Mouse (Mus musculus) forelimb bud, embryonic 11.5 days (tissue): ENCODE measurements at regions not wholly inside any gene's neighbourhood (a gene's known extent, or its start where the extent isn't known, plus 50 kb on each side); places are given as distances from the start of the nearest gene placed in this dataset.
A peak's percentile ranks its signal among the peaks of the same experiment; 100 is the strongest.

Source experiments
- DNase-seq: peaks from one replicate; pipeline ENCODE4 v3.0.0-alpha.2; 2012; ENCODE audit warnings: low read depth, low spot score

DNA sequence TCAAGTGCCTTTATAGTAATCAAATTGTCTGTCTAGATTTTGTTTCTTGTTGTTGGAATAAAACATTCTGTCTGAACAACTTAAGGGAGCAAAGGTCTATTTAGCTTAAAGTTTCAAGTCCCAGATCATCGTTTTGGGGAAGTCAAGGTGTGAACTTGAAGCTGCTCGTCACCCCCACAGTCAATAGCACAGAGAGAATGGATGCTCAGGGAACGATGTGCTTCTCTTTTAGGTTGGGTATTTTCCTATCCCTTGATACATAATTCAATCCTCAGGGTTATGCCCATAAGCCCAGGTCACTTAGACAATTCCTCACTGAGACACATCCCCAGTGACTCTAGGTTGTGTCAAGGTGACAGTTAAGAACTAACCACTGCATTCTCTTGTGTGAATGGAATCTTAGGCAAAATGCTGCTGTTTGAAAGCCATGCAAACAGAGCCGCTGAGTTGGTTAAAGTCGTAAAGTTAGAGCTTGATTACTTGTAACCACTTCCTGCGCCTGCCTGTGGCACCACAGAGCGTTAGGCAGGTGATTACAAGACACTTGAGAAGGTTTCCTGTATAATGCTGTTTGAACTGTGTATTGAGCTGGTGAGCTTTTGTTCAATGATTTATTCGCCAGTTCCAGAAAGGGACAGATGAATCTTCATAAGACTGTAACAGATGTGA lies 170.2 kb downstream of the Btg1 start:
- DNase-seq = peak; percentile 32

DNA sequence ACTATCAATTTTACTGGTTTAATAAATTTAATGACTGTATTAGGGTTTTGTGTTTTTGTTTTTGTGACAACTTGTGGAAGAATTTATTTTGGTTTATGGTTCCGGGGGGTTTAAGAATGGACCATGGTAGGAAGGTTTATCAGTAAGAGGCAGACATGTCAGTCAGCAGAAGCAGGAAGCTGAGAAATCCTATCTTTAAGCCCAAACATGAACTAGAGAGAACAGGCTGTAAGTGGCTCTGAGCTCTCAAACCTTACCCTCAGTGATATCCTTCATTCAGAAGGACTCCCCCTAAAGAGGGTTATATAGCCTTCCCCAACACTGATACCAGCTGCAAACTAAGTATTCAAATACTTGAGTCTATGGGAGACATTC lies 170.8 kb downstream of the Btg1 start:
- no peak for DNase-seq

DNA sequence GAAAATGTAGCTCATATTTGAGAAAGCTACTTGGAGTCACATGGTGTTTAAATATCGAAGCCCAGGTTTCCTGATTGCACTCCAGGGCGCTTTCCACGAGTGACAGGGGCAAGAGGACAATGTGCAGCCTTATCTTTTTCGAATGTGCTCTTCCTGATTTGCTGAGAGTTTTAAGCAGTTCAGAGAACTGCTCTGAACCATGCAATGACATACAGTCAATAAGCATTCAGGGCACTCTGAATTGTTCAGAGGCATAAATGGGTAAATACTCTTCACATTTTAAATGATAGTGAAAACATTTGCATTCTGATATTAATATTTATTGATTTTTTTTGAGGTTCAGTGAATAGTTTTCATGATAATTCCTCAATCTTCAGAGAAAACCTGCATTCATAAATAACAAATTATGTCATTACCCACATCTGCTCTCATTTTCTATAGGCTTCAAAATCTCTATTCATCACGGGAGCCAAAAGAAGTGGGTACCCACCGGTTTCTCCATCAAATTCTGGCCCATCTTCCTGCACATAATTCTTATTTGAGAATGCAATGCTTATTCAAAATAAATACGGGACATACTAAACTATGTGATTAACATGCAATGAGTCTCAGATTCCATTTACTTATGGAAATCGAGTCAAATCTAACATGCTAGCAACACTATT lies 171.7 kb downstream of the Btg1 start:
- no peak for DNase-seq

DNA sequence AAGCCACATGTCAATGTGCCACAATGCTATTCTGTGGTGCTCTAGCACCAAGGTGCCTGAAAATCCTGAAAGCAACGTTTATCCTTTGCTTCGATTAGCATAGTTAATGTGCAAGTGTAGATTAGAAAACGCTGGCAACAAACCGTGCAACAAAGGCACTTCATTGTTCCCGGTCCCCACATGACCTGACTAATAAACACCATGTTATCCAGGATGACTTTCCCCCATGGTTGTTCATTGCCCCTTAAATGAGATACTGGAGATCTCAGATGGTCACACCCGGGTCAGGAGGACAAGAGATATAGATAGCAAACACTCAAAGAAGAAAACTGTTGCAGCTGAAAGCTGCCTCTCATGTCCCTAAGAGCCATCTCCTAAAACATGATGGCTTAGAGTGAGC lies 180.3 kb downstream of the Btg1 start:
- DNase-seq = no peak

DNA sequence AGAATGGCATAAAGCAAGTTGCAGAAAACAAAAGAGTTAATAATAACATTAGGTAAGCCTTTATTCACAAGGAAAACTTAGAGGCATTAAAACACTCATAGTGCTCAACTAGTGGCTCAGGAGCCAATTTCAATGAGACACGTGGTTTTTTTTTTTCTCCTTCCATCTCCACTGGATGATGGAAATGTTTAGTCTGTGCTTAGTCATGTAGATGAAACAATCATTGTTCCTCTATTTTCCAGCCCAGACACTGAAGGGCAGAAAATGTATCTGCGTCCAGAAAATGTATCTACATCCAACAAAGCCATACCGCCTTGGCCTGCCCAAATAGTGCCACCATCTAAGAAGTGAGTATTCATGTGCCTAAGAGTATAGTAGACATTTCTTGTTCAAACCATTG lies 184.0 kb downstream of the Btg1 start:
- no peak for DNase-seq

DNA sequence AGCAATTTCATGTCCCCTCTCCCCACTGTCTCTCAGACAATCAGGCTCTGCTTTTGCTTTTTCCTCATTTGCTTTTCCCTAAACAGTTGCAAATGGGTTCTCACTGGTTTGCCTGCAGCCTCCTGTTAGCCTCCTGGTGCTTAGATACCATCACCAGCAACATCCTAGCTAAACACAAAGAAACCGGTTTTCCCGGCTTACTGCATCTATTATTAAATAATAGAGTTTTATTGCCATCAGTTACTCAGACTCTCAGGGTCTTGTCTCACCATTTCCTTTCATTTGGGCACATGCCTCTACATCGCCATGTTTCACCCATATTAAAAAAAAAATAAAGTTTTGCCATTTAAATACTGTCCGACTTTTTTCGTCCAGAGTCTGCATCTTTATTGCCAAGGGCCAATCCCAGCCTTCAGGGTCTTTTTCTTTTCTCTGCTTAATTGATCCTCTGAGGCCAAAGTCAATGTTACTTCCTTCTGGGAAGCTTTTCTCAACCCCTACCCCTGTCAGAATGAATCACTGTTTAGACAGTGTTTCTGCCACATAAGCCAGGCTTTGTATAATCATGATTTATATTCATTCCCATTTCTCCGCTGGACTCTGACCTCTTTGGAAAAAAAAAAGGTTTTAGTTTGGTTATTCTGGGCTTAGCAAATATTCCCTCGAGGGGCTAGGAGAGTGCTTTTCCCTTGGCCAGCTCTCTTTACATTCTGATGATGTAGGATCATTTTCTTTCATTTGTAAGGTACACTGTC lies 187.4 kb downstream of the Btg1 start:
- DNase-seq = no peak

DNA sequence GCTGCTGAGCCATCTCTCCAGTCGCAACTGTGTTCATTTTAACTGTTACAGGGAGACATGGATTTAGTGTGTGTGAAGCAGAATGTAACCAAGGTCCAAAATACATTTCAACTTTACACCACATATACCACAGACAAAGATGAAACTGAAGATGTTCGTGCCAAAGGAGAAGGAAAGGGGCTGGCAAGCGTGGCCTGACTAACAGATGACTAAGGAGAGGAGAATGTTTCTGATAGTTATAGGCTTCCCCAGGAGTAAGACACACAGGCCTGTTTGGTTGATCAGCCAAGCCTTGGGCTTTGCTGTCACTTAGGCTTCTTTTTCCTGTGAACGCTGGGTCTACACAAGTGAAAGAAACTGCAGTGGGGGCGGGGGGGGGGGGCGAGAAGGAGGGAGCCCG lies 189.8 kb downstream of the Btg1 start:
- no peak for DNase-seq

DNA sequence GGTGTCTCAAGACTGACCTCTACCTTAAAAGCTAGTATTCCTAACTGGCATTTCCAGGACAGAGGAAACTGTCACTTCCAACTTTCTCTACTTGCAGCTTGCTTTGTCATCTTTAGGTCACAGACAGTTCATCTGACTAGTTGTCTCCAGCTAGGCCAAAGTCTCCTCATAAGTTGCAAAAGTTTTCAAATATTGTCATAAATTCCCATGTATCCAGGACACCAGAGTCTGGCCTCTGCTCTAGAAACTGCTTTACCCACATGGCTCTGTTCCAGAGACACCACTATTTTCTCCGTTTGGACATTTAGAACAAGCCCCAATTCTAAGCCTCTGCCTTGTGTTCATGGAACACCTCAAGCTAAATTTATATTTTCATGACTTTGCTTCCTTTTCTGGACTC lies 205.0 kb downstream of the Btg1 start:
- no peak for DNase-seq

DNA sequence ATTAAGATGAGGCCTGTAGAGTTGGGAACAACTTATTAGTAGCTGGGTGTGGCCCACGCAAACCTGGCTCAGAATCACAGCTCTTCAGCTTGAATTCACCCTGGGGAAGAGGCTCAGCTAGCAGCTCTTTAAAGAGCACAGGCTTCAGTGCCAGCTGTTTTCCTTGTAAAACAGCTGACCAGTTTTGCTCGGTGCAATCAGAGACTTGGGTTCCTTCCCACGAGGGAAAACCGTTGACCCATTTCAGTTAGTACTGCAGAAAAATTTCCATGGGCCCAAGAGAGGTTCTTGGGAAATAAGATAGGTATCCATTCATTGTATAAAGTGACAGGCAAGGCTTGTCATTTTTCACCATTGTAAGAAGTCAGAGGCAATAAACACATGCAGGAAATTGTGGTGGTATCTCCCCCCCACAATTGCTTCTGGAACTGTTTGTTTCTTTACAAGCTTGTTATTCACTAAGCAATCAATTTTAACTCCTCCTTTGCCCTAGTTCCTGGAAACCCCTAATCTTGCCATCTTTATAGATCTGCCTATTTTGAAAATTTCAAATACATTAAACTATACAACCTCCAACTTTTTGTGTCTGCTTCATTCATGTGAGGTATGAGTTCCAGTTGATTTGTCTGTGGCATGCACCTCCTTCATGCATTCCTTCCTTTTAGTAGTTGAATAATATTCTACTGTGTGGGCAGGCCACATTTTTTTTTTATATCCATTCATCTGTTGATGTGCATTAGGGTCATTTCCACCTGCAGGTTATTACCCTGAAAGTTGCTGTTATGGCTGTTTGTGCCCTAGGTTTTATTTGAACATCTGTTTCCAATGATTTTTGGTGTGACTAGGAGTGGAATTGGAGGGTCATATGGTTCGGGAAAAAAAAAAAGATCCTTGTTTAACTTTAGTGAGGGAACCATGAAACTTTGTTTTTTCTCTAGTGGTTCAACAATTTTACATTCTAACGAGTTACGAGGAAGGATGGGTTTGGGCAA lies 205.8 kb downstream of the Btg1 start:
- peak; percentile 70 for DNase-seq

DNA sequence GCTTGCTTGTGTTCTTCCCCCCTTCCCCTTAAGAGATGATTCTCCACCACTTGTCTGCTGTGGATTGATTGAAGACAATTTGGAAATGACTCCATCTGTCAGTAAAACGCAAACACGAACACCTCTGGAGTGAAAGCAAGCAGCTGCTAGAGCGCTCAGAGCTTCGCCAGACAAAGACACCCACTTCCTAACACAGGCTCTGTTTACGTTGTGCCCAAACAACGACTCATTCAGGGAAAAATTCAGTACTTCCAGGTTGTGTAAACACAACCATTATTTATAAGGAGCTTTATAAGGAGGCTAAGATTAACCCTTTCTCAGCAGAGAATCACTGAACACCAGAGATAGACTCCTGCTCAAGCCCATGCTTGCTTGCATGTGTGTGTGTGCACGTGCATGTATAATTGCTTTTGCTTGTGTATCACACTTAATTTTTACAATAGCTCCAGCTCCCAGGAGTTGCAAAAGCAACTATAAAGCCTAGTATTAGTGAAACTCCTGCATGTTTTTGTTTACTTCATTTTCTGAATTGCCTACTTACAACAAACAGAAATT lies 209.5 kb downstream of the Btg1 start:
- peak; percentile 61 for DNase-seq

DNA sequence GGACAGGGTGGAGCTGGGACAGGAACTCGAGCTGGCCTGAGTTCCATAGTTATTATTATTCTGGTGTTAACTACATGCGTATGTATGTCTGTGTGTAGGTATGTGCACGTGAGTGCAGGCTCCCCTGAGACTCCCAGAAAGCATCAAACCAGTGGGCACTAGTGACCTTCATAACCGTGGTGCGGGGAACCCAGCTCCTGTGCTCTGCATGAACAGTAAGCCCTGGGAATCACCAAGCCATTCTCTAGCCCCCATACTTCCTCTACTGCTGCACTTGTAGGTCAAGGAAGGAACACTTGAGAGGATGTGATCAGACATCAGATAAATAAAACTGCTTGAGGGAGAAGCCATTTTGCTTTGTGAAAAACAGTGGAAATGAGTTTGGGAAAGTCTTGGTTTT lies 211.2 kb downstream of the Btg1 start:
- DNase-seq = no peak

DNA sequence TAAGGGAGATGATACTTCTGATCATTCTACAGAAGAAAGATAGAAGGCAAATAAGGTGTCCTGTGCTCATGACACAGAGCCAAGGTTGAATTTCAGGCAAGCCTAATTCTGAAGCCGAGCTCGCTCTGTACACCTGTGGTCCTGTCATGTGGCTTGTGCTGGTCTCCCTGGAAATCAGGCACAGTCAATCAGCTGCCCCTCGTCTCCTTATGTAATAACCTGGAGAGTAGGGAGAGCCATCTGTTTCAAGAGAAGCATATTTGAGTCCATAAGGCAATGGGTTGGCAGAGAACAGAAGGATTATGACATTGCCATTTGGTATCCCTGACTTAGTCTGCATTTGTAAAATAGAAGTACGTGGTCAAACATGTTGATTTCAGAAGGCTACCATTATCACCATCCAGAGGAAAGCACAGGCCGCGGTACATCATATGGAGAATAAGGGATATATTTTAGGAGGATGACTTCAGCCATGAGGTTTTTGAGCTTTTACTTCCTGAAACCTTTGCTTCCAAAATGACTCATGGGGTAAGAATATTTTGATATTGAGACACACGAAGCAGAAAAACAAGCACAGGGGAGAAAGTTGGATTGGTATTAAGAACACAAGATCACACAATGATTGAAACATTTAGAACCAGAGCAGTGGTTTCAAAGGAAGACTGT lies 211.9 kb downstream of the Btg1 start:
- no peak for DNase-seq

DNA sequence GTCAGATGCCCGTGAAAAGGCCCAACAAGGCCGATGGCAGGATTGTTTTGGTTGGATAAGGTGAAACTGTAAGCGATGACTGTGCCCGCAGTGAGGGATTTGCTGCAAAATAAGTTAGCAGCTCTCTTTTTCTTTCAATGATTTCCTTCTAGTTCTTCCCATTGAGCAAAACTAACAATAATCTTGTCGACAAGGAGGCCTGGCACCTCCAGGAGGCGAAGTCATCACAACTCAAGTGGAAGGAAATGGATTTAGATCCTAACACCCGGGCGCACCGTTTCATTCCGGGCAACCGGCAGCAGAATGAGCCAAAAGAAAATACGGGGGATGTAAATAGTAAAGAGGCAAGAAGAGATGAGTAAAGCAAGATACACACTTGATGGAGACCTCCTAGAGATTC lies 214.3 kb downstream of the Btg1 start:
- DNase-seq = no peak

DNA sequence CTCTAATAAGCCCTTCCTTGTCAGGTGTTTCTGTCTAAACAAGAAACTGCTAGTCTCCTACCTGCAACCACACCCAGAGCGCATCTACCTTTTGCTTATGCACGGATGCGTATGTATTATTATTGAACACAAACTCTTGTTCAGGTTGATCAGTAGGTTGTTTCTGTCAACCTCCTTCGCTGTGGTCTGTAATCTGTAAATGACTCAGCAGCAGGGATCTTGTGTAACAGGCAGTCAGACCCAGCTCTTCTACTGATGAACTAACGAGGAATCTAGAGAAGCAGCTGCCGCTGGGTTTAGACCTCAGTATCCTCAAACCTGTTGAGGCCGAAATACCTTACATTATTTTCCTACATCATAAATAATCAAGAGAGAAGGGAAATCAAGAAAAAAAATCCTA lies 220.4 kb downstream of the Btg1 start:
- no peak for DNase-seq

DNA sequence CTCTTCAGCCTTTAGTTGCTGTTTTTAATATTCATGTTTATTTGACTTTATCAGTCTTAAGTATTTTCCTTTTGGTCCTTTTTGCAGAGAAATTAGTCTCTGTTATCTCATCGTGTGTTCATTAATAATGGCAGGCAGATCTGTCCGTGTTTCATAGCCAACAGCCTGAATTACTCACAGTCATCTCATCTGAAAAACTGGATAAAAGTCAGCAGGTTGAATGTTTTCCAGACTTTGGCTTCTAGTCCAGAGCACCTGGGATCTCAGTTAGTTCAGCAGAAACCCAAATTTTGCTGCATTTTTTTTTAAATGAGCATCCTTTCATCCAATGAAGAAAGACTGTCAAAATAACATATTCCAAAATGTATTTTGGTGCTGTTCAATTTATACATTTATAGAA lies 224.3 kb downstream of the Btg1 start:
- no peak for DNase-seq

DNA sequence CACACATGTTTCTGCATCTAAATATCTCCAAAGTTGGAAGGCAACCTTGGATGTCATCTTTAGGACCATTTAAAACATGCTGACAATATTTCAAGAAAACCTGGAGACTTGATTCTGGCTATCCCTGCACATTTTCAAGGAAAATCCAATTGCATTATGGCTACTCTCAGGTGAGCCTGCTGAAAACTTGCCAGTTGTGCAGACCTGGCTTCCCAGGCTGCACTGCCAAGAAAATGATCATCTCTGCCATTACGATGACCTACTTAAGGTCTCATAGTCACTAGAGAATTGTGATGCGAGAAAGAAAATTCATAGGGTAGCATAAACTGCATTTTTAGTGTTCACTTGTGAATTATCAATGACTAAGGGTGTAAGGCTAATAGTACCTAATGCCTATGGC lies 225.2 kb downstream of the Btg1 start:
- no peak for DNase-seq

DNA sequence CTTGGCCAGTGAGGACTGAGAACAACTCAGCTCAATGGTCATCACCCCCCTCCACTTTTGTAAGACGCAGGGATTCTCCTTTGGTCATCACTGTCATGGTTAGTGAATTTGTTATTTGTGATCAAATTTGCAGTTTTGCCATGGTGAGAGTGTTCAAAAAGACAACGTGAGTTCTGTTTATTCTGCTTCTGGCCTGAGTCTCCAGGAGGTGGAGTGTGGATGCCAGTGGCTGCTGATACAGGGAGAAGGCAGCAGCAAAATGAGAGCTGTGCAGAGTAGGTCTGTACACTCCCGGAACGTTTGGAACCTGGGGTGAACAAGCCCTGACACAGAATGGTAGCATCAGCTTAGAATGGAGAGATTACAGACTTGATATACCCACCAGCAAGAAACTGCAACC lies 229.1 kb downstream of the Btg1 start:
- no peak for DNase-seq

DNA sequence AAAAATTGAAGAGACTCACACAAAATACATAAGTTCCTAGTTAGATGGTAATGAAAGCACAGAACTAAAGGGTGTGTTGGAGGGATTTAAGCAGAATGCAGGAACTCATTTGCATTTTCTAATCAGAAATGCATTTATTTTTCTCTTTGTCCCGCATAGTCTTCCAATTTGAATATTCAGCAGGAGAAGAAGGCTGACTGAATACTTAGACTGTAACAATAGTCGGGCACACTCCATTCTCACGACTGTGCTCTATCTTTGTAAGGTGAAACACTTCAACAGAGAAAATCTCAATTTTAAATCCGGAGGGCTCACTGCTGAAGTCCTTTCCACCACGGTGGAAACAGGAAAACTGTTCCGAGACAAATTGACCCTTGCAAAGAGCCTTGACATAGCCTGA lies 230.2 kb downstream of the Btg1 start:
- no peak for DNase-seq

DNA sequence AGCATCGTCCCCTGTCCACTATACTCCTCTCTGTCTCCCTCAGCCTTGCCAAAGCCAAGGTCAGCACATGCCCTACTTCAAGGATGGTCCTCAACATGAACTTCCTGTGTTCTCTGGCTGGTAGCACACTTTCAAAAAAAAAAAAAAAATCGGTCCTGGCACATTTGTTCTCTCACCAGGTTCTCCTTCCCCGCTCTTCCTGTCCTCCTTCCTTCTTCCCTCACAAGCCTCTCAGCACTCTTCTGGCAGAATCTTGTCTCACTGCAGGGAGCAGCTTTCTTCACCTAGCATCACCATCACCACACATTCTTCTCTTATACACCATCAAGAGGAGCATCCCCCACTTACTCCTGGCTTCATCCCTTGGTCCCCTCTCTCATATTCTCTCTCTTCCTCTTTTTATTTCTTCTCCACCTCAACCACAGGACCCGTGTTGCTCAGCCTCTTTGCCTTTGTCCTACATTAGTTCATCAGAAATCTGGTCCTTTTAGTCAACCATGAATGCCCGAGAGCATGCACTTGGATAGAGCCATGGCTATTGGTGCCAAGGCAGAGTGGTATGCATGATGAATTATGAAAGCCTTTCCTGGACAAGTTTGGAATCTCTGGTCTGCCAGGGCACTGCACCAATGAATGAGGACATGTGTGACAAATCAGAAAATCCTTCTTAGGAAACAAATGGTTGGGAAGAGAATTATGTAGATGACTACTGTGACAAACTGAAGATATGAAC lies 230.8 kb downstream of the Btg1 start:
- no peak for DNase-seq

DNA sequence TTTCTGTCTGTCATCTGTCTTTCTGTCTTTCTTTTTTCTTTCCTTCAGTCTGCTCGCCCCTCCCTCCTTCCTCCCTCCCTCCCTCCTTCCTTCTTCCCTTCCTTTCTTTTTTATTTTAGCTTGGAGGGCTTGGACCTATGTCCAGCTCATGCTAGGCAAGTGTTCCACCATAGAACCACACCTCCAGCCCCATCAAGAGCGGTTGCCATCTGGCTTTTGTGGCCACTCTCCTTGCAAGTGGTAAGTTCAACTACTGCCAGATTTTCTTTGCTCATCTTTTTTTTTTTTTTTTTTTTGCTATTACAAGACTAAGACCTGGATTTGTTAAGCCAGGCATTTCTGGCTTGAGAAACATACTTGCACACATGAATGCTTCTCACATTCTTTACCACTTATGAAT lies 231.7 kb downstream of the Btg1 start:
- no peak for DNase-seq
